Mouse (Mus musculus): ENCODE measurements around the gene Olfr1111. TPM values are rescaled to one million over a fixed set of nuclear protein-coding genes. Genes with fewer than 3 reads are reported as not detected.

Gene Olfr1111
- not detected in 2 replicates for polyA plus RNA-seq (2021; fragmentation: Nextera tagmentation)
- long read RNA-seq, experiment 1, result 0 reads
- long read RNA-seq, experiment 2, result 0 reads

GRCm38 (mm10) chr2:87152524-87152923, at the start of gene Olfr1111:
Gene Olfr1111 (minus strand): TSS chr2:87152624.

GRCm38 (mm10) chr2:87187498-87187897, 35.1 kb upstream of the Olfr1111 start, which contains the start of gene Olfr1112:
Gene Olfr1112 (plus strand): TSS chr2:87187798.

GRCm38 (mm10) chr2:87140200-87140599, 12.2 kb downstream of the Olfr1111 start, which contains the start of gene Olfr1110:
Gene Olfr1110 (minus strand): TSS chr2:87140300.

GRCm38 (mm10) chr2:87114467-87114866, 38.0 kb downstream of the Olfr1111 start, which contains the start of gene Olfr259:
Gene Olfr259 (minus strand): TSS chr2:87114567.

Other genes starting within 250 kb of the Olfr1111 start
- not detected in 2 replicates for gene Olfr1098, start 228.1 kb downstream of the Olfr1111 start, polyA plus RNA-seq (2021; fragmentation: Nextera tagmentation)
- gene Olfr1099, start 191.9 kb downstream of the Olfr1111 start, polyA plus RNA-seq (2021; fragmentation: Nextera tagmentation), result not detected in 2 replicates
- gene Olfr1100, start 172.7 kb downstream of the Olfr1111 start, polyA plus RNA-seq (2021; fragmentation: Nextera tagmentation), result not detected in 2 replicates
- gene Olfr1101, start 161.4 kb downstream of the Olfr1111 start, polyA plus RNA-seq (2021; fragmentation: Nextera tagmentation), result not detected in 2 replicates
- gene Olfr1102, start 154.2 kb downstream of the Olfr1111 start, polyA plus RNA-seq (2021; fragmentation: Nextera tagmentation), result not detected in 2 replicates
- gene Olfr1104, start 125.5 kb downstream of the Olfr1111 start, polyA plus RNA-seq (2021; fragmentation: Nextera tagmentation), result not detected in 2 replicates
- gene Olfr1105, start 116.1 kb downstream of the Olfr1111 start, polyA plus RNA-seq (2021; fragmentation: Nextera tagmentation), result not detected in 2 replicates
- gene Olfr1106, start 100.4 kb downstream of the Olfr1111 start, polyA plus RNA-seq (2021; fragmentation: Nextera tagmentation), result not detected in 2 replicates
- not detected in 2 replicates for gene Olfr1107, start 76.8 kb downstream of the Olfr1111 start, polyA plus RNA-seq (2021; fragmentation: Nextera tagmentation)
- gene Olfr1109, start 56.6 kb downstream of the Olfr1111 start, polyA plus RNA-seq (2021; fragmentation: Nextera tagmentation), result not detected in 2 replicates
- not detected in 2 replicates for gene Olfr259, start 38.1 kb downstream of the Olfr1111 start, polyA plus RNA-seq (2021; fragmentation: Nextera tagmentation)
- gene Olfr1110, start 12.3 kb downstream of the Olfr1111 start, polyA plus RNA-seq (2021; fragmentation: Nextera tagmentation), result not detected in 2 replicates
- gene Olfr1112, start 35.2 kb upstream of the Olfr1111 start, polyA plus RNA-seq (2021; fragmentation: Nextera tagmentation), result not detected in 2 replicates
- gene Olfr1113, start 56.3 kb upstream of the Olfr1111 start, polyA plus RNA-seq (2021; fragmentation: Nextera tagmentation), result not detected in 2 replicates
- not detected in 2 replicates for gene Olfr1115, start 95.4 kb upstream of the Olfr1111 start, polyA plus RNA-seq (2021; fragmentation: Nextera tagmentation)
- not detected in 2 replicates for gene Olfr1116, start 114.9 kb upstream of the Olfr1111 start, polyA plus RNA-seq (2021; fragmentation: Nextera tagmentation)
- not detected in 2 replicates for gene Olfr1118, start 155.0 kb upstream of the Olfr1111 start, polyA plus RNA-seq (2021; fragmentation: Nextera tagmentation)
- gene Olfr1120, start 202.2 kb upstream of the Olfr1111 start, polyA plus RNA-seq (2021; fragmentation: Nextera tagmentation), result not detected in 2 replicates
- gene Olfr1121, start 217.3 kb upstream of the Olfr1111 start, polyA plus RNA-seq (2021; fragmentation: Nextera tagmentation), result not detected in 2 replicates
- gene Olfr1122, start 233.2 kb upstream of the Olfr1111 start, polyA plus RNA-seq (2021; fragmentation: Nextera tagmentation), result not detected in 2 replicates